Mouse (Mus musculus) megakaryocyte, embryonic 14.5 days (primary cell): ENCODE results near the gene Erich4.

Experiments
- FLI1 ChIP-seq: IDR thresholded peaks from 2 replicates; pipeline ENCODE4 v1.6.1; 2012; ENCODE audit warnings: low read length, inconsistent platforms, mixed read lengths
- GATA1 ChIP-seq: IDR thresholded peaks from 3 replicates; pipeline ENCODE4 v1.6.1; 2012; ENCODE audit warnings: mixed read lengths, low read length, inconsistent platforms, borderline replicate concordance

DNA sequence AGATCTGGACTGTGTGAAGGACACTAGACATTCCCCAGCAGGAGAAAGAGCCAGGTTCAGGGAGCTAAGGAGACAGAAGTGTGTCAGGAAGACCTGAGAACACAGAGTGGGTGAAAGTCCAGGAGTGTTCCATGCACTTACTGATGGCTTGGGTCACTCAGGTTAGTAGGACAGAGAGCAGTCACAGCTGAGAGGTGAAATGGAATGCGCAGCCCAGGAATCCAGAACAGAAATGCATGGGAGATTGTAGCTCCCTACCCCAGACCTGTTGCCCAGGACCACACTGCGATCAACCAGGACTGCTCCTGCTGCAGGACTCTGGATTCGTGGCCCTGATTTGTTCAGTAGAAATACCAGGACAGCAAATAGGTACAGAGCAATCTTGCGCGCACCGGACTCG is 47.0 kb downstream of the Erich4 start:
- TF ChIP-seq GATA1 (no peak), FLI1 (no peak)
